In the genomic region with DNA sequence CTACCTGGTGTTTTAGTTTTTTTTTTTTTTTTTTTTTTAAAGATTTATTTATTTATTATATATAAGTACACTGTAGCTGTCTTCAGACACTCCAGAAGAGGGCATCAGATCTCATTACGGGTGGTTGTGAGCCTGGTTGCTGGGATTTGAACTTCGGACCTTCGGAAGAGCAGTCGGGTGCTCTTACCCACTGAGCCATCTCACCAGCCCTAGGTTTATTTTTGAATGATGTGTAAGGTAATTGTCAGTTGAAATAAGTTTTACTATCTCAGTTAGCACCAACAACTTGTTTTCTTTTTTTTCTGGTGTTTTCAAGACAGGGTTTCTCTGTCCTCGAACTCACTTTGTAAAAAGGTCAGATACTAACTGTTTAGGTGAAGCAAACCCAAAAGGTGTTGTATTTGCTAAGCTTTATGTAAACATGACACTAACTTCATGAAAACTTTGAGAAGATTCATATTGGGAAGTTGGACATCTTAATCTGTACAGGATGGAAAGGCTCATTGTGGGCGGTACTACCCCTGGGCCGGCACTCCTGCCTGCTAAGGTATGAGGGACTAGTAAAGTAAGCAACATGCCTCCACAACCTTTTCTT, we compare ENCODE assay signal across 8 mouse cellular contexts. TPM values are rescaled to one million over a fixed set of nuclear protein-coding genes. Genes with fewer than 3 reads are reported as not detected.
DNase-seq lines count a peak whose midpoint lies in the region; ATAC-seq and TF ChIP-seq lines count a peak whose summit lies in the region.

No protein-coding gene starts in this region.

- 4% methylated on average over 7 of the region's 7 CpGs for whole genome bisulfite sequencing in embryonic facial prominence, embryonic 14.5 days
- WGBS in intestine, postnatal 0 days, result 6% methylated on average over 7 of the region's 7 CpGs

- H3K4me1 ChIP-seq in G1E (ENCODE audit: insufficient read depth, low read depth, low read length), result peaks cover 55% of the 10 kb centered on the region
- no peaks in the 10 kb centered on the region; the same call in 1 of the 2 replicates for H3K4me1 ChIP-seq in embryonic facial prominence, embryonic 14.5 days (ENCODE audit: control insufficient read depth, insufficient read depth, low read length)
- no peaks in the 10 kb centered on the region for H3K4me1 ChIP-seq in intestine, postnatal 0 days (replicated peaks; ENCODE audit: control insufficient read depth, insufficient read depth, low read length)
- peaks cover 46% of the 10 kb centered on the region for H3K4me1 ChIP-seq in megakaryocyte, embryonic 14.5 days
- H3K4me1 ChIP-seq in testis, adult 2 months (ENCODE audit: control insufficient read depth, insufficient read depth, low read length), result no peaks in the 10 kb centered on the region; the same call in 1 of the 2 replicates

- peak; percentile 27 for TF ChIP-seq CTCF in gastrocnemius, adult 2 months (IDR thresholded peaks at IDR 0.05)
- TF ChIP-seq CTCF in G1E (IDR thresholded peaks at IDR 0.05; ENCODE audit: low read depth, low read length), result no peak
- peak; percentile 50 for TF ChIP-seq CTCF in intestine, postnatal 0 days (IDR thresholded peaks at IDR 0.05; ENCODE audit: low read depth)
- TF ChIP-seq CTCF in testis, adult 2 months (IDR thresholded peaks at IDR 0.05; ENCODE audit: control insufficient read depth, insufficient read depth, insufficient replicate concordance, low read depth, low read length), result no peak

- no peak overlapping the region for H3K9ac ChIP-seq in embryonic facial prominence, embryonic 14.5 days (ENCODE audit: low read depth, low read length)
- no peak overlapping the region for H3K9ac ChIP-seq in intestine, postnatal 0 days (ENCODE audit: low read depth, low read length)

- H3K4me2 ChIP-seq in embryonic facial prominence, embryonic 14.5 days (ENCODE audit: low read depth, low read length), result no peak overlapping the region
- H3K4me2 ChIP-seq in intestine, postnatal 0 days (replicated peaks; ENCODE audit: low read depth), result no peak overlapping the region

- no peak for DNase-seq in gastrocnemius, adult 2 months
- no peak for DNase-seq in gastrocnemius, postnatal 10 days
- peak; percentile 19 for DNase-seq in G1E (ENCODE audit: low spot score)
- DNase-seq in embryonic facial prominence, embryonic 14.5 days (ENCODE audit: low spot score), result no peak
- DNase-seq in yolk sac, embryonic 10.5 days (ENCODE audit: low spot score), result no peak

- ATAC-seq in G1E (ENCODE audit: extremely low read depth, insufficient number of reproducible peaks, low FRiP score, poor library complexity, severe bottlenecking), result peak; percentile 50
- no peak; the same call in 1 of the 2 replicates for ATAC-seq in embryonic facial prominence, embryonic 14.5 days (ENCODE audit: low read depth)
- ATAC-seq in intestine, postnatal 0 days, result peak; percentile 67

- peak overlapping the region; percentile 100 for H3K27ac ChIP-seq in gastrocnemius, adult 2 months
- H3K27ac ChIP-seq in embryonic facial prominence, embryonic 14.5 days (replicated peaks; ENCODE audit: low read depth, low read length), result peak overlapping the region; percentile 13; the same call in 1 of the 2 replicates
- no peak overlapping the region for H3K27ac ChIP-seq in intestine, postnatal 0 days (ENCODE audit: low read depth, low read length)
- H3K27ac ChIP-seq in testis, adult 2 months (ENCODE audit: control insufficient read depth, insufficient read depth, low read depth, low read length), result no peak overlapping the region

- TF ChIP-seq POLR2A in testis, adult 2 months (IDR thresholded peaks at IDR 0.05; ENCODE audit: control insufficient read depth, low read depth, low read length), result no peak

- H3K27me3 ChIP-seq in G1E (ENCODE audit: insufficient read depth, low read length), result no peaks in the 10 kb centered on the region; the same call in 1 of the 2 replicates
- H3K27me3 ChIP-seq in embryonic facial prominence, embryonic 14.5 days (replicated peaks; ENCODE audit: control insufficient read depth, insufficient read depth, low read length), result no peaks in the 10 kb centered on the region
- 0 out of 2 replicates have a peak, but pooled peaks cover under 1% of the 10 kb centered on the region for H3K27me3 ChIP-seq in intestine, postnatal 0 days (replicated peaks; ENCODE audit: control insufficient read depth, insufficient read depth, low read length)
- H3K27me3 ChIP-seq in megakaryocyte, embryonic 14.5 days (replicated peaks), result no peaks in the 10 kb centered on the region
- H3K27me3 ChIP-seq in testis, adult 2 months (ENCODE audit: control insufficient read depth, insufficient read depth, low read length), result no peaks in the 10 kb centered on the region

- H3K9me3 ChIP-seq in G1E (replicated peaks), result no peaks in the 10 kb centered on the region
- no peaks in the 10 kb centered on the region for H3K9me3 ChIP-seq in embryonic facial prominence, embryonic 14.5 days (ENCODE audit: control insufficient read depth, low read length)
- H3K9me3 ChIP-seq in intestine, postnatal 0 days (ENCODE audit: control insufficient read depth), result no peaks in the 10 kb centered on the region
- H3K9me3 ChIP-seq in megakaryocyte, embryonic 14.5 days, result no peaks in the 10 kb centered on the region

- intact Hi-C loops in gastrocnemius, adult 2 months (cut with DNase I), result no loop called here

- no peak overlapping the region for H3K4me3 ChIP-seq in gastrocnemius, adult 2 months
- no peak overlapping the region for H3K4me3 ChIP-seq in G1E (ENCODE audit: low read depth, low read length)
- no peak overlapping the region for H3K4me3 ChIP-seq in embryonic facial prominence, embryonic 14.5 days (ENCODE audit: low read depth, low read length)
- H3K4me3 ChIP-seq in intestine, postnatal 0 days (ENCODE audit: low read depth, low read length), result no peak overlapping the region
- H3K4me3 ChIP-seq in megakaryocyte, embryonic 14.5 days (replicated peaks), result peak overlapping the region; percentile 16
- H3K4me3 ChIP-seq in testis, adult 2 months (ENCODE audit: control insufficient read depth, low read depth, low read length), result peak overlapping the region; percentile 18

- peaks cover 14% of the 10 kb centered on the region for H3K36me3 ChIP-seq in G1E (replicated peaks)
- peaks cover 9% of the 10 kb centered on the region; the same call in 1 of the 2 replicates for H3K36me3 ChIP-seq in embryonic facial prominence, embryonic 14.5 days (ENCODE audit: control insufficient read depth, insufficient read depth, low read length)
- peaks cover 9% of the 10 kb centered on the region for H3K36me3 ChIP-seq in intestine, postnatal 0 days (ENCODE audit: control insufficient read depth, insufficient read depth)
- H3K36me3 ChIP-seq in megakaryocyte, embryonic 14.5 days (replicated peaks; ENCODE audit: low read length), result peaks cover 12% of the 10 kb centered on the region
- H3K36me3 ChIP-seq in testis, adult 2 months (ENCODE audit: control insufficient read depth, insufficient read depth, low read length), result no peaks in the 10 kb centered on the region; the same call in 1 of the 2 replicates

RNA-seq across cellular contexts. Expression of a gene that starts 1.4 kb away (rescaled TPM):
- 10 to 100 TPM; 17.8 to 18.5 TPM for total RNA-seq in gastrocnemius, adult 2 months (2021)
- 10 to 100 TPM; 22.0 to 24.0 TPM for total RNA-seq in gastrocnemius, postnatal 10 days (2021)
- total RNA-seq in G1E (2014; fragmentation: Nextera tagmentation) (53.2 and 70.6 TPM in 2 replicates), G1E (2017) (84.9 and 106 TPM in 2 replicates)
- 59.6 and 98.9 TPM in 2 replicates for polyA plus RNA-seq in G1E (2012)
- polyA plus RNA-seq in embryonic facial prominence, embryonic 14.5 days (2014; fragmentation: Nextera tagmentation; extraction: Ambion mirVana), result 59.0 and 63.2 TPM in 2 replicates
- polyA plus RNA-seq in intestine, postnatal 0 days (2015; fragmentation: Nextera tagmentation; extraction: Ambion mirVana), result 93.6 and 94.1 TPM in 2 replicates
- 57.8 TPM in 1 of 2 replicates, not detected in the other for polyA plus RNA-seq in megakaryocyte, embryonic 14.5 days (2012; ENCODE audit: insufficient read depth, low replicate concordance)
- 29.2 and 40.3 TPM in 2 replicates for polyA plus RNA-seq in testis, adult 2 months (2012; rRNA removed)

RNA-seq across cellular contexts. Expression of a gene that starts 40.7 kb away (rescaled TPM):
- total RNA-seq in gastrocnemius, adult 2 months (2021), result 10 to 100 TPM; 13.7 to 20.3 TPM
- total RNA-seq in gastrocnemius, postnatal 10 days (2021), result 10 to 100 TPM; 31.8 to 33.7 TPM
- total RNA-seq in G1E (2014; fragmentation: Nextera tagmentation), result 50.6 and 51.8 TPM in 2 replicates
- total RNA-seq in G1E (2017), result 288 and 294 TPM in 2 replicates
- polyA plus RNA-seq in G1E (2012), result 20.1 and 24.3 TPM in 2 replicates
- polyA plus RNA-seq in embryonic facial prominence, embryonic 14.5 days (2014; fragmentation: Nextera tagmentation; extraction: Ambion mirVana), result 194 and 206 TPM in 2 replicates
- 168 and 172 TPM in 2 replicates for polyA plus RNA-seq in intestine, postnatal 0 days (2015; fragmentation: Nextera tagmentation; extraction: Ambion mirVana)
- polyA plus RNA-seq in megakaryocyte, embryonic 14.5 days (2012; ENCODE audit: insufficient read depth, low replicate concordance), result 2.2 and 8.8 TPM in 2 replicates
- 24.0 and 25.1 TPM in 2 replicates for polyA plus RNA-seq in testis, adult 2 months (2012; rRNA removed)

Comparison
In these comparisons a context has a peak if more than half of its experiments do, and no peak if none do; other contexts are left out.
1. H3K27ac ChIP-seq: peak in gastrocnemius, adult 2 months (single experiment) and embryonic facial prominence, embryonic 14.5 days (single experiment); none in intestine, postnatal 0 days (single experiment) and testis, adult 2 months (single experiment).
2. H3K4me3 ChIP-seq: peak in megakaryocyte, embryonic 14.5 days (single experiment) and testis, adult 2 months (single experiment); none in gastrocnemius, adult 2 months (single experiment), G1E (single experiment), embryonic facial prominence, embryonic 14.5 days (single experiment) and intestine, postnatal 0 days (single experiment).
3. CTCF ChIP-seq: peak in gastrocnemius, adult 2 months (single experiment) and intestine, postnatal 0 days (single experiment); none in G1E (single experiment) and testis, adult 2 months (single experiment).